Mouse (Mus musculus): ENCODE data around the gene Efcc1.

DNA sequence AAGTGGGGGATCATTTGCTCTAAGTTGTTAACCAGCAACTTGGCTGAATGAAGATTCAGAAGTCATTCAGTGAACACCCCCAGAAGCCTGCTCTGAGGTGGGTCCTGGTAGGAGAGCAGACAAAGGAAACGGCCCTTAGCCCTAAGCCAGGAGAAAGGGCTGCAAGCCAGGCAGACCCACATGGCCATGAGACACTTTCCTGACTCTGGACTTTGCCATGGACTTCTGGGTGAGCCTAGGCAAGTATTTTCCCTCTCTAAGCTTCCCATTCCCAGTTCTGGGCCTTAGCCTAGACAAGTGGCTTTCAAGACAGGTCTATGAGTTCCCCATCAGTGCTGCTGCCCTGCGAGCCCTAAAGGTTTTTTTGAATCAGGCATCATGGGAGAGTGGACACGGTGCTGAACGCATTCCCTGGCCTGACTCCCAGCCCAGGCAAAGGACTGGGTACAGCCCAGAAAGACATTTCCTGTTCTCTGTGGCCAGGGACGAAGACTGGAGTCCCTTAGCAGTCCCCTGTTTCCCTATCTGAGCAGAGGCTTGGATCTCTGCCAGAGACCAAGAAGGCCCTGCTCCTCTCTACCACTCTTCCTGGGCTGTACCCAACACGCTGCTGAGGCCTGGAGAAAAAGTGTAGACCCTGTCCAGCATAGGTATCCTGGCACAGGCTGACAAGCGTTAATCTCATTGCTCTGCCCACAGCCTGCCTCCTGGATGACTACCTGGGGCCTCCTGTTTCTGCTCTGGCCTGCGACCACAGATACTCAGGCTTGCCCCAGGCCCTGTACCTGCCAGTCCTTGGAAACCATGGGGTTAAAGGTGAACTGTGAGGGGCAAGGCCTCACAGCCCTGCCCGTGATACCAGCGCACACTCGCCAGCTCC lies 47.9 kb downstream of the Efcc1 start:
- TF ChIP-seq CTCF (IDR thresholded peaks at IDR 0.05; ENCODE audit: low read depth, low read length) (no peak), EP300 (IDR thresholded peaks at IDR 0.05; ENCODE audit: insufficient read depth, low read depth, low read length) (no peak)
